Mouse (Mus musculus) macrophage (primary cell): ENCODE results near the gene Usp1. TPM values are rescaled to one million over a fixed set of nuclear protein-coding genes. Genes with fewer than 3 reads are reported as not detected.
"Not testable (repeated sequence)": the region's sequence is repeated elsewhere in the genome, so short reads cannot be mapped to it uniquely, and the experiment has no call there.

Experiments
- H3K27ac ChIP-seq: fragments of 350-480 bp; formaldehyde crosslinking; 2 replicates; pipeline ENCODE4 v1.9.0; 2021
- H3K36me3 ChIP-seq: fragments of 350-480 bp; formaldehyde crosslinking; 2 replicates; pipeline ENCODE4 v1.9.0; 2021; ENCODE audit errors: inconsistent target
- H3K4me3 ChIP-seq: fragments of 350-480 bp; formaldehyde crosslinking; 2 replicates; pipeline ENCODE4 v1.9.0; 2021; ENCODE audit errors: inconsistent target
- H3K79me2 ChIP-seq: fragments of 350-480 bp; formaldehyde crosslinking; 2 replicates; pipeline ENCODE4 v1.9.0; 2021; ENCODE audit errors: inconsistent target
- WGBS: methylation state at CpG from one replicate; pipeline ENCODE4 v1.1.7; 2026; ENCODE audit warnings: inconsistent platforms; ENCODE audit not compliant: missing documents; 5-methylcytosine and 5-hydroxymethylcytosine counted together
- polyA plus RNA-seq: library from polyadenylated mRNA; stranded (reverse); fragments of 250-400 nt; gene quantifications from 3 replicates; pipeline ENCODE4 v1.2.4, GENCODE M21; 2018; ENCODE audit warnings: inconsistent platforms

The Usp1 gene
- polyA plus RNA-seq, 1 experiment from 2014 or later: 29.0 TPM

DNA sequence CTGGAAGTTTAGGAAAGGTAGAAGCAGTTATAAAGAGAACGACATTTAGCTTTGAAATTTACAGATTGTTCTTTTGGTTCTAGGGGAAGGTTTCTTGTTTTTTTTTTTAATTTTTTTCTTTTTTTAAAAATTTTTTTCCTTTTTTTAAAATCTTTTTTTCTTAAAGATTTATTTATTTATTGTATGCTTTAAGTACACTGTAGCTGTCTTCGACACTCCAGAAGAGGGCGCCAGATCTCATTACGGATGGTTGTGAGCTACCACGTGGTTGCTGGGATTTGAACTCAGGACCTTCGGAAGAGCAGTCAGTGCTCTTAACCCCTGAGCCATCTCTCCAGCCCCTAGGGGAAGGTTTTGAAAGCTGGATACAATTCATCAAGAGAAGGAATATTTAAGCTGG lies 14.6 kb downstream of the Usp1 start:
- not testable (repeated sequence) for H3K27ac ChIP-seq, H3K4me3 ChIP-seq, H3K79me2 ChIP-seq
- peaks cover 32% of the 10 kb centered on the region; the same call in 1 of the 2 replicates for H3K36me3 ChIP-seq
- 94% methylated on average over 6 of the region's 6 CpGs for WGBS

DNA sequence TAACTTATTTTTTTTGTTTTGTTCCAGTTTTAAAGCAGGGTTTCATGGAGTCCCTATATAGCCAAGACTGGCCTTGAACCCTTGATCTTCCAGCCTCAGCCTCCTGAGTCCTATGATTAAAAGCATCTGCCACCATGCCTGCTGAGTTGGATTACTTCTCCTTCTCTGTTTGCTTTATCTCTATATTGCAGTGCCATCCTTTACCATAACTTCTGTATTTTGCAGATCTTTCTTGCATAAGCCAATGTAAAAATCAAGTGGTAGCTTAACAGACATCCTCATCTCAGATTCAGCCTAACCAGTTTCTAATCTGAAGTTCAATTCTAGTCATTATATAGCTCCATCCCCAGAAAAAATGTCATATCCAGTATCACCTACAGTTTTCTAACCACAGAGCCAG lies 27.0 kb downstream of the Usp1 start:
- Histone ChIP-seq H3K36me3 (peaks cover 10% of the 10 kb centered on the region; the same call in 1 of the 2 replicates), H3K27ac (no peak overlapping the region), H3K79me2 (no peaks in the 10 kb centered on the region), H3K4me3 (no peak overlapping the region)

DNA sequence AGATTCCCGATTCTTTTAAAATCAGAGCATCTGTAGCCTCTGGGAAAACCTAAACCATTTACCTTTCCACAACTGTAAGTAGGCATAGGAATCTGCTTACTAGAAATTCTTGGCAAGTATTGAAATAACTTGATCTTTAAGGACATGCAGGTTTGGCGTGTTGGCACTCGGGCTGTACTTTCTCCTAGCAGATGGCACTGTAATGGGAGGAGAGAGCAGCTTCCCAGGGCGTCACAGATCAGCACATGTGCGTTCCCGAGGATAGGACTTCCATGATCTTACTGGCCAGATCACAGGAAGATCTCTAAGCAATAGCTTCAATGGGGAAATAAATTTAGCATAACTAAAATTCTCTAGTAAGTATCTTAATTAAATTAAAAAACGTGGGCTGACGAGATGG lies 32.4 kb downstream of the Usp1 start:
- 99% methylated on average over 6 of the region's 8 CpGs for WGBS
- peaks cover 28% of the 10 kb centered on the region; the same call in 1 of the 2 replicates for H3K36me3 ChIP-seq
- H3K27ac ChIP-seq: no peak overlapping the region
- no peak overlapping the region for H3K4me3 ChIP-seq
- no peaks in the 10 kb centered on the region for H3K79me2 ChIP-seq

DNA sequence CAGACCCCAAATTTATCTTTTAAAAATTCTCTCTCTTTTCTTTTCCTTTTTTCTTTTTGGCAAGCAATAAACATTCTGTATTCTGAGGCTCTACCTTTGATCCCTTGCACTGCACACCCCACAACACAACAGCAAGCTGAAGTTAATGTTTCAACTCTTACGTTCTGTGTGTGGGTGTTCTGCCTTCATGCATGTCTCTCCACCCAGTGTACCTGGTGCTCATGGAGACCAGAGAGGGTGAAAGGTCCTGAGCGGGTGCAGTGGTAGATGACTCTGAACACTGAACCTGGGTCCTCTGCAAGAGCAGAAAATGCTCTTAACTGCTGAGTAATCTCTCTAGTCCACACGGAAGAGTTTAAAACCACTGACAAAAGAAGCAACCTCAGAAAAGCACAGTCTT lies 36.6 kb downstream of the Usp1 start:
- Histone ChIP-seq H3K4me3 (no peak overlapping the region), H3K36me3 (peaks cover 30% of the 10 kb centered on the region; the same call in 1 of the 2 replicates), H3K27ac (no peak overlapping the region), H3K79me2 (no peaks in the 10 kb centered on the region)
- WGBS: 93% methylated on average over 3 of the region's 3 CpGs

DNA sequence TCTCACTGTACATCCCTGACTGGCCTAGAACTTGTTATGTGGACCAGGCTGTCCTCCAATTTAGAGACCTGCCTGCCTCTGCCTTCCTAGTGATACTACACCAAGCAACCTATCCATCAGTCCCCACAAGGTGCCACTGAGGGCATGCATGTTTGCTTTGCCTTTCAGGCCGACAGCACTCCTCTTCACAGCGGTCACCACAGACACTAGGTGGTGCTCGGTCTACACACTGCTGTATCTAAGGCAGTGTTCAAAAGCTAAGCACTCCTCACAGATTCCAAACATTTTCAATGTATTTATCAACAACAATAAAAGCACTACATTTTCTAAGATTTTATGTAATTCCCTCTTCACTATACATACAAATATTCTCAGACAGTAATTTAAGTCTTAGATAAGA lies 46.3 kb downstream of the Usp1 start:
- H3K79me2 ChIP-seq: no peaks in the 10 kb centered on the region
- WGBS: 97% methylated on average over 3 of the region's 3 CpGs
- H3K36me3 ChIP-seq: peaks cover 54% of the 10 kb centered on the region; the same call in 1 of the 2 replicates
- no peak overlapping the region for H3K27ac ChIP-seq
- no peak overlapping the region for H3K4me3 ChIP-seq

DNA sequence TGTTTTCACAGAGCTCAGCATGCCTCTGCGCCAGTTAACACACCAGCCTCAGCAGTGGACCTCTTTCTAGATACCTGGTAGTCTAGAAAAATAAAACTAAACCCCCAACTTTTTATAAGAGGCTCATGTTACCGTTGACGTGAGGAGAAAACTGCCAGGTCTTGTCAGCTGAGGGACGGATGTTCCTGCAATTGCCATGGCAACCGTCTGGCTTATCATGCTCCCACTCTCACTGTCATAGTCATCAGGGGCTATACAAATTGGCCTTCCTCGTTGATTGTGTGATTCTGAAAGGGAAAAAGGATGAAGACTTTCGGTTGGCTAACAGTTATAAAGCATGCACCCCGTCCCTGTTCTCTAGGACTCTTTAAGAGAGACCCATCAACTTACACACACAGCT lies 52.1 kb downstream of the Usp1 start:
- 89% methylated on average over 7 of the region's 8 CpGs for WGBS
- no peak overlapping the region for H3K4me3 ChIP-seq
- peaks cover 22% of the 10 kb centered on the region; the same call in 1 of the 2 replicates for H3K36me3 ChIP-seq
- H3K79me2 ChIP-seq: no peaks in the 10 kb centered on the region
- H3K27ac ChIP-seq: no peak overlapping the region

DNA sequence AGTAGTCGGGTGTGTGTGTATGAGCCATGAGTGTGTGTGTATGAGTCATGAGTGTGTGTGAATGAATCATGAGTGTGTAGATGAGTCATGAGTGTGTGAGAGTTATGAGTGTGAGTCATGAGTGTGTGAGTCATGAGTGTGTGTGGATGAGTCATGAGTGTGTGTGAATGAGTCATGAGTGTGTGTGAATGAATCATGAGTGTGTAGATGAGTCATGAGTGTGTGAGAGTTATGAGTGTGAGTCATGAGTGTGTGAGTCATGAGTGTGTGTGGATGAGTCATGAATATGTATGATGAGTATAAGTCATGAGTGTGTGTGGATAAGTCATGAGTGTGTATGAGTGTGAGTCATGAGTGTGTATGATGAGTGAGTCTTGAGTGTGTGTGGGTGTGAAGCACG lies 54.7 kb downstream of the Usp1 start:
- not testable (repeated sequence) for H3K36me3 ChIP-seq, H3K79me2 ChIP-seq, H3K4me3 ChIP-seq
- H3K27ac ChIP-seq: peak overlapping the region; percentile 12; the same call in 1 of the 2 replicates
- 94% methylated on average over 2 of the region's 2 CpGs for WGBS

DNA sequence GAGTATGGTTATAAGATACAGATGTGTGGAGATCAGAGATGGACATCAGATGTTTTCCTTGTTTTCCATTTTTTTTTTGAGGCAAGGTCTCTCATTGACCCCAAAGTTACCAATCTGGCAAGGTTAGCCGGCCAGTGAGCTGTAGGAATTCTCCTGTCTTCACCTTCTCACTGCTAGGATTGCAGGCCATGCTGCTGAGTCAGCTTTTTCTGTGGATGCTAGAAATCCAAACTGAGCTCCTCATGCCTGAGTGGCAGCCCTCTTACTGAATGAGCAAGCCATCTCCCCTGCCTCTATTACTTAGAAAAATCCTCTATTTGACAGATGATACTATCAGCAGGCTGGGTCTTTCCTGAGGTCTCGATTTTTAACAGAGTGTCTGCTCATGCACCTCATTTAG lies 55.1 kb downstream of the Usp1 start:
- Histone ChIP-seq H3K79me2 (no peaks in the 10 kb centered on the region), H3K36me3 (0 out of 2 replicates have a peak, but pooled peaks cover 11% of the 10 kb centered on the region), H3K4me3 (no peak overlapping the region), H3K27ac (peak overlapping the region; percentile 12; the same call in 1 of the 2 replicates)
- WGBS: 89% methylated on average over 2 of the region's 2 CpGs

DNA sequence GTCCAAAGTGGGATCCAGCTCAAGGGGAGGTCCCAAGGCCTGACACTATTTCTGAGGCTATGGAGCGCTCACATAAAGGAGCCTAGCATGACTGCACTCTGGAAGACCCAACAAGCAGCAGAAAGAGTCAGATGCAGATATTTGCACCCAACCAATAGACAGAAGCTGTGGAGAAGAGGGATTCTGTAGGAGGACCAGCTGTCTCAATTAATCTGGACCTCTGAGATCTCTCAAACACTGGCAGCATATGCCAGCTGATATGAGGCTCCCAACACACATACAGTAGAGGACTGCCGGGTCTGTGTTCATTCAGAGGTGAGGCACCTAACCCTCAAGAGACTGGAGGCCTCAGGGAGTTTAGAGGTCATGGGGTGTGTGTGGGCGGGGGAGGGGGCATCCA lies 56.4 kb downstream of the Usp1 start:
- H3K27ac ChIP-seq, H3K79me2 ChIP-seq, H3K4me3 ChIP-seq: not testable (repeated sequence)
- 85% methylated on average over 3 of the region's 3 CpGs for WGBS
- peaks cover 13% of the 10 kb centered on the region; the same call in 1 of the 2 replicates for H3K36me3 ChIP-seq

DNA sequence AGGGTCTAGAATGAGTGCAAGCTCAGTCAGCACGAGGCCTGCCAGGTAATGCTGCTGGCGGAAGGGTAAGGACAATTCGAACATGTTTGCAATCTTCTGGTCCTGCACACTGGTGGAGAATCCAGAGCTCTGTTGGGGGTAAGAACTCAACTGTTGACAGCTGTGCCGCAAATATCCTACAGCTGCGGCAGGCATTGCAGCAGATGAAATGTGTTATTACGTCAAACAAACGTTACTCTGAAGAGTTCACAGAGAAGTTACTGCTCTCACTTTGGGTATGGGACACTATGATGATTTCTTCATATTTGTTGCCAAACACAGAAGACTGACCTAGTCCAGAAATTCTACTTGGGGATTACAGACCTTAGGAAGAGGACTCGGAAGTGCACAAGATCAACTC lies 61.1 kb downstream of the Usp1 start:
- WGBS: 96% methylated on average over 8 of the region's 8 CpGs
- H3K4me3 ChIP-seq: no peak overlapping the region
- H3K36me3 ChIP-seq: peaks cover 26% of the 10 kb centered on the region
- no peaks in the 10 kb centered on the region for H3K79me2 ChIP-seq
- no peak overlapping the region for H3K27ac ChIP-seq

Other genes with a start within 250 kb of the Usp1 start
- gene L1td1, start 197.1 kb upstream of the Usp1 start, polyA plus RNA-seq: not detected in 3 replicates
- gene Kank4, start 106.3 kb upstream of the Usp1 start, polyA plus RNA-seq: not detected in 3 replicates
- gene I0C0044D17Rik, start 100.0 kb upstream of the Usp1 start, polyA plus RNA-seq: not detected in 3 replicates
- 1.8 to 14.9 TPM (median 5.9 TPM) in 3 replicates for gene Angptl3, start 107.1 kb downstream of the Usp1 start, polyA plus RNA-seq
- gene Dock7, start 197.1 kb downstream of the Usp1 start, polyA plus RNA-seq: 38.7 to 56.3 TPM (median 43.3 TPM) in 3 replicates